Mouse (Mus musculus) central nervous system, embryonic 11.5 days (tissue): ENCODE results near the gene Gm21095. TPM values are rescaled to one million over a fixed set of nuclear protein-coding genes. Genes with fewer than 3 reads are reported as not detected.

ENCODE experiments used
- polyA plus RNA-seq: library from polyadenylated mRNA; depleted of rRNA; stranded (reverse); fragments of >200 nt; gene quantifications from 2 replicates; pipeline ENCODE4 v1.2.3, GENCODE M21; 2012; rRNA removed

Gene Gm21095
- polyA plus RNA-seq, result not detected in 2 replicates

GRCm38 (mm10) chrY:84096979-84097378, at the start of gene Gm21095:
Gene Gm21095 (plus strand): TSS chrY:84097279.

